31 mouse cellular contexts compared by ENCODE assay signal in genomic region chr11:38191895-38192547, GRCm38 (mm10).
A peak's percentile ranks its signal among the peaks of the same experiment; 100 is the strongest.
DNase-seq lines count a peak whose midpoint lies in the region; ATAC-seq and TF ChIP-seq lines count a peak whose summit lies in the region.
"Had no signal": no experiment of that assay in that cellular context is flagged by ENCODE, and none has a peak within 500 bp of the region (broad histone marks: within the 10 kb centered on the region; RNA-seq: fewer than 3 reads in every experiment).

No protein-coding gene starts in this region.

- no peaks in the 10 kb centered on the region for H3K36me3 ChIP-seq in embryonic facial prominence, embryonic 14.5 days (ENCODE audit: control insufficient read depth, insufficient read depth, low read length)
- H3K36me3 ChIP-seq in embryonic facial prominence, embryonic 10.5 days (replicated peaks), result no peaks in the 10 kb centered on the region
- H3K36me3 ChIP-seq in hindbrain, embryonic 10.5 days, result no peaks in the 10 kb centered on the region
- no peaks in the 10 kb centered on the region for H3K36me3 ChIP-seq in hindbrain, embryonic 13.5 days
- no peaks in the 10 kb centered on the region for H3K36me3 ChIP-seq in lung, embryonic 14.5 days (ENCODE audit: insufficient read depth)
- H3K36me3 ChIP-seq: embryonic facial prominence, embryonic 15.5 days; G1E; hindbrain, embryonic 15.5 days; limb, embryonic 12.5 days; liver, embryonic 15.5 days; midbrain, embryonic 13.5 days; neural tube, embryonic 12.5 days; stomach, embryonic 15.5 days had no signal

- 74% methylated on average over 2 of the region's 2 CpGs for WGBS in embryonic facial prominence, embryonic 14.5 days
- 84% methylated on average over 2 of the region's 2 CpGs for WGBS in embryonic facial prominence, embryonic 10.5 days
- WGBS in hindbrain, embryonic 10.5 days, result 88% methylated on average over 2 of the region's 2 CpGs
- WGBS in hindbrain, embryonic 13.5 days, result 61% methylated on average over 2 of the region's 2 CpGs
- 47% methylated on average over 2 of the region's 2 CpGs for whole genome bisulfite sequencing in lung, embryonic 14.5 days

- ATAC-seq in embryonic facial prominence, embryonic 14.5 days (ENCODE audit: low read depth), result no peak
- ATAC-seq in hindbrain, embryonic 13.5 days (ENCODE audit: low FRiP score), result no peak
- peak; percentile 74; the same call in 1 of the 2 replicates for ATAC-seq in lung, embryonic 14.5 days (ENCODE audit: insufficient read depth)
- ATAC-seq: lung, postnatal 0 days; midbrain, embryonic 13.5 days; Patski had no signal

- no peaks in the 10 kb centered on the region for H3K9me3 ChIP-seq in embryonic facial prominence, embryonic 14.5 days (ENCODE audit: control insufficient read depth, low read length)
- no peaks in the 10 kb centered on the region for H3K9me3 ChIP-seq in embryonic facial prominence, embryonic 10.5 days
- H3K9me3 ChIP-seq in hindbrain, embryonic 10.5 days, result no peaks in the 10 kb centered on the region
- no peaks in the 10 kb centered on the region for H3K9me3 ChIP-seq in hindbrain, embryonic 13.5 days
- H3K9me3 ChIP-seq in lung, embryonic 14.5 days (ENCODE audit: low read depth, low read length), result no peaks in the 10 kb centered on the region
- H3K9me3 ChIP-seq: embryonic facial prominence, embryonic 15.5 days; G1E; hindbrain, embryonic 15.5 days; limb, embryonic 12.5 days; liver, embryonic 15.5 days; midbrain, embryonic 13.5 days; neural tube, embryonic 12.5 days; stomach, embryonic 15.5 days had no signal

- H3K4me3 ChIP-seq in embryonic facial prominence, embryonic 14.5 days (ENCODE audit: low read depth, low read length), result no peak overlapping the region
- no peak overlapping the region for H3K4me3 ChIP-seq in embryonic facial prominence, embryonic 10.5 days
- H3K4me3 ChIP-seq in hindbrain, embryonic 10.5 days, result no peak overlapping the region
- H3K4me3 ChIP-seq in hindbrain, embryonic 13.5 days, result no peak overlapping the region
- H3K4me3 ChIP-seq in lung, embryonic 14.5 days (ENCODE audit: low read depth, low read length), result no peak overlapping the region
- H3K4me3 ChIP-seq: embryonic facial prominence, embryonic 15.5 days; hindbrain, embryonic 15.5 days; limb, embryonic 12.5 days; liver, embryonic 15.5 days; midbrain, embryonic 13.5 days; myocyte; neural tube, embryonic 12.5 days; stomach, embryonic 15.5 days had no signal

- H3K9ac ChIP-seq in embryonic facial prominence, embryonic 14.5 days (ENCODE audit: low read depth, low read length), result no peak overlapping the region
- no peak overlapping the region for H3K9ac ChIP-seq in hindbrain, embryonic 13.5 days
- H3K9ac ChIP-seq in lung, embryonic 14.5 days, result no peak overlapping the region
- H3K9ac ChIP-seq: embryonic facial prominence, embryonic 15.5 days; hindbrain, embryonic 15.5 days; limb, embryonic 12.5 days; liver, embryonic 15.5 days; midbrain, embryonic 13.5 days; neural tube, embryonic 12.5 days; stomach, embryonic 15.5 days had no signal

- no peaks in the 10 kb centered on the region for H3K27me3 ChIP-seq in embryonic facial prominence, embryonic 14.5 days (replicated peaks; ENCODE audit: control insufficient read depth, insufficient read depth, low read length)
- H3K27me3 ChIP-seq in embryonic facial prominence, embryonic 10.5 days (replicated peaks; ENCODE audit: low read depth, poor library complexity, severe bottlenecking), result no peaks in the 10 kb centered on the region
- no peaks in the 10 kb centered on the region for H3K27me3 ChIP-seq in hindbrain, embryonic 10.5 days (ENCODE audit: insufficient read depth, poor library complexity, severe bottlenecking)
- no peaks in the 10 kb centered on the region for H3K27me3 ChIP-seq in hindbrain, embryonic 13.5 days
- no peaks in the 10 kb centered on the region for H3K27me3 ChIP-seq in lung, embryonic 14.5 days (ENCODE audit: insufficient read depth, low read length)
- H3K27me3 ChIP-seq: embryonic facial prominence, embryonic 15.5 days; hindbrain, embryonic 15.5 days; limb, embryonic 12.5 days; liver, embryonic 15.5 days; midbrain, embryonic 13.5 days; neural tube, embryonic 12.5 days; Patski; stomach, embryonic 15.5 days had no signal

- H3K4me2 ChIP-seq in embryonic facial prominence, embryonic 14.5 days (ENCODE audit: low read depth, low read length), result no peak overlapping the region
- no peak overlapping the region for H3K4me2 ChIP-seq in hindbrain, embryonic 13.5 days
- no peak overlapping the region for H3K4me2 ChIP-seq in lung, embryonic 14.5 days
- H3K4me2 ChIP-seq: embryonic facial prominence, embryonic 15.5 days; heart, embryonic 11.5 days; hindbrain, embryonic 15.5 days; limb, embryonic 12.5 days; liver, embryonic 15.5 days; midbrain, embryonic 13.5 days; neural tube, embryonic 12.5 days; stomach, embryonic 15.5 days had no signal

- no peak overlapping the region for H3K27ac ChIP-seq in embryonic facial prominence, embryonic 14.5 days (replicated peaks; ENCODE audit: low read depth, low read length)
- H3K27ac ChIP-seq in embryonic facial prominence, embryonic 10.5 days (replicated peaks), result no peak overlapping the region
- peak overlapping the region; percentile 35; the same call in 1 of the 2 replicates for H3K27ac ChIP-seq in hindbrain, embryonic 10.5 days
- no peak overlapping the region for H3K27ac ChIP-seq in hindbrain, embryonic 13.5 days
- no peak overlapping the region for H3K27ac ChIP-seq in lung, embryonic 14.5 days (ENCODE audit: low read depth)
- H3K27ac ChIP-seq: embryonic facial prominence, embryonic 15.5 days; hindbrain, embryonic 15.5 days; limb, embryonic 12.5 days; liver, embryonic 15.5 days; macrophage; neural tube, embryonic 12.5 days; stomach, embryonic 15.5 days had no signal

- peak; percentile 2 for DNase-seq in embryonic facial prominence, embryonic 14.5 days (ENCODE audit: low spot score)
- DNase-seq in embryonic facial prominence, embryonic 10.5 days (ENCODE audit: low spot score), result no peak
- no peak for DNase-seq in hindbrain, embryonic 10.5 days (ENCODE audit: low spot score)
- DNase-seq in lung, embryonic 14.5 days, result peak; percentile 75
- DNase-seq in lung, postnatal 25 days (ENCODE audit: low spot score), result no peak
- peak; percentile 10 for DNase-seq in right cerebral cortex, postnatal 4 days
- no peak for DNase-seq in right cerebral cortex, postnatal 25 days
- DNase-seq: adrenal gland, postnatal 10 days; cerebellum, adult 11 months; cerebellum, adult 9-10 months; gastrocnemius, postnatal 25 days; heart, adult 11 months; heart, postnatal 36 days; kidney, adult 18-20 months; kidney, postnatal 36 days; layer of hippocampus, adult 9-11 months; right cerebral cortex, adult 18-20 months had no signal

- TF ChIP-seq CTCF in lung, embryonic 14.5 days (IDR thresholded peaks at IDR 0.05; ENCODE audit: low read depth), result no peak

- no peaks in the 10 kb centered on the region for H3K4me1 ChIP-seq in embryonic facial prominence, embryonic 14.5 days (ENCODE audit: control insufficient read depth, insufficient read depth, low read length)
- no peaks in the 10 kb centered on the region for H3K4me1 ChIP-seq in embryonic facial prominence, embryonic 10.5 days
- peaks cover 7% of the 10 kb centered on the region for H3K4me1 ChIP-seq in hindbrain, embryonic 10.5 days (replicated peaks)
- 0 out of 2 replicates have a peak, but pooled peaks cover 4% of the 10 kb centered on the region for H3K4me1 ChIP-seq in hindbrain, embryonic 13.5 days (replicated peaks)
- no peaks in the 10 kb centered on the region for H3K4me1 ChIP-seq in lung, embryonic 14.5 days (ENCODE audit: insufficient read depth)
- H3K4me1 ChIP-seq: embryonic facial prominence, embryonic 15.5 days; hindbrain, embryonic 15.5 days; limb, embryonic 12.5 days; liver, embryonic 15.5 days; neural tube, embryonic 12.5 days; stomach, embryonic 15.5 days had no signal

Comparison
In these comparisons a context has a peak if more than half of its experiments do, and no peak if none do; other contexts are left out.
1. DNase-seq: peak in embryonic facial prominence, embryonic 14.5 days (single experiment), lung, embryonic 14.5 days (single experiment) and right cerebral cortex, postnatal 4 days (single experiment); none in embryonic facial prominence, embryonic 10.5 days (single experiment), hindbrain, embryonic 10.5 days (single experiment), lung, postnatal 25 days (single experiment) and right cerebral cortex, postnatal 25 days (single experiment).